Mouse (Mus musculus) neutrophil, adult 5-6 weeks (primary cell): ENCODE measurements around the gene Ccdc155. TPM values are rescaled to one million over a fixed set of nuclear protein-coding genes. Genes with fewer than 3 reads are reported as not detected.
A peak's percentile ranks its signal among the peaks of the same experiment; 100 is the strongest.
"Not testable (repeated sequence)": the region's sequence is repeated elsewhere in the genome, so short reads cannot be mapped to it uniquely, and the experiment has no call there.

Experiments used
- ATAC-seq: fragments of 151-379, 151-347 bp; 2 replicates; pipeline ENCODE4 v1.8.0; 2017; ENCODE audit warnings: mild to moderate bottlenecking, moderate TSS enrichment; ENCODE audit not compliant: insufficient number of reproducible peaks, poor library complexity, low FRiP score, severe bottlenecking; ENCODE audit errors: extremely low read depth
- total RNA-seq: library from RNA; stranded (forward); fragments of 200-1000 nt; gene quantifications from 2 replicates; pipeline ENCODE4 v1.2.3, GENCODE M21; 2017

Gene Ccdc155
- total RNA-seq, 1 experiment from 2014 or later = 0.35 TPM

DNA sequence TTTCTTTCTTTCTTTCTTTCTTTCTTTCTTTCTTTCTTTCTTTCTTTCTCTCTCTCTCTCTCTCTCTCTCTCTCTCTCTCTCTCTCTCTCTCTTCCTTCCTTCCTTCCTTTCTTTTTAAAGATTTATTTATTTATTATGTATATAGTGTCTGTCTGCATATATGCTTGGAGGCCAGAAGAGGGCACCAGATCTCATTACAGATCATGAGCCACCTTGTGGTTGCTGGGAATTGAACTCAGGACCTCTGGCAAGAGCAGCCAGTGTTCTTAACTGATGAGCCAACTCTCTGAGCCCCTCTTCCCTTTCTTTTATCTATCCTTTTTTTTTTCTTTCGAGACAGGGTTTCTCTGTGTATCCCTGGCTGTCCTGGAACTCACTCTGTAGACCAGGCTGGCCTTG, 30.9 kb downstream of the Ccdc155 start:
- not testable (repeated sequence) for ATAC-seq

DNA sequence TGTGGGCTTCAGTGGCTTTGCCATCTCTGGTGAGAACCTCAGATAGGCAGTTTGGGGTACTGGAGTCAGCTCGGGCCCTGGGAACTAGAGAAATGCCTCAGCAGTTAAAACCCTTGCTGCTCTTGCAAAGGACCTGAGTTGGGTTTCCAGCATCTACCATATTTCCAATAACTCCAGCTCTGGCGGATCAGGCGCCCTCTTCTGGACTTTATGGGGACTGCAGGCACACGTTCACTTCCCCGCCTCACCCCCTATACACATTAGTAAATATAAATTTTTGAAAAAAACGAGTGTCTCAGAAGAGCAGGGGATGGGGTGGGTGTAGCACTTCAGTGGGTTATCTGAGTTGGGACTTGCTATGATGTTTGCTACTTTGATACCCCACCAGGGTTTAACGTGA, 31.7 kb downstream of the Ccdc155 start:
- no peak for ATAC-seq

DNA sequence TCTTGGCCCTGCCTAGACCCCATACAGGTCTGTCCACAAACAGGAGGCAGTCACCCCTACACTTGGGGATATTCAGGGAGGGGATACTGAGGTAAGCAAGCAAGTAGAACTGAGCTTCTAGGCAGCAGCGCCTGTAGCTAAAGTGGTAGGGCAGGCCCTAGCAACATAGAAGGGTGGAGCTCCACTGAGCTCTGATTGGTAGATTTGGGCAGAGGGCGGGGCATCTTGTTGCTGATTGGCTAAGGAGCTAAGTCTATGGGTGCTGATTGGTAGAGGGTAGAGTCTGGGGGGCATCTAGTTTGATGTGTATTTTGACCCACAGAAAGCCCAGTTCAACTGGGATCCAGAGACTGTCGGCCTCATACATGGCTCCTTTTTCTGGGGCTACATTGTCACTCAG, 35.2 kb downstream of the Ccdc155 start:
- ATAC-seq = no peak

- ATAC-seq = no peak
These were observed 36.0 kb downstream of the Ccdc155 start for GRCm38 (mm10) chr7:45168656-45169055.

- no peak for ATAC-seq
These were observed 36.8 kb downstream of the Ccdc155 start for GRCm38 (mm10) chr7:45167761-45168445.

GRCm38 (mm10) chr7:45166950-45167401, 37.7 kb downstream of the Ccdc155 start:
- no peak for ATAC-seq

GRCm38 (mm10) chr7:45165701-45166100, 39.0 kb downstream of the Ccdc155 start:
- no peak for ATAC-seq

GRCm38 (mm10) chr7:45164833-45165232, 39.9 kb downstream of the Ccdc155 start:
- no peak for ATAC-seq

DNA sequence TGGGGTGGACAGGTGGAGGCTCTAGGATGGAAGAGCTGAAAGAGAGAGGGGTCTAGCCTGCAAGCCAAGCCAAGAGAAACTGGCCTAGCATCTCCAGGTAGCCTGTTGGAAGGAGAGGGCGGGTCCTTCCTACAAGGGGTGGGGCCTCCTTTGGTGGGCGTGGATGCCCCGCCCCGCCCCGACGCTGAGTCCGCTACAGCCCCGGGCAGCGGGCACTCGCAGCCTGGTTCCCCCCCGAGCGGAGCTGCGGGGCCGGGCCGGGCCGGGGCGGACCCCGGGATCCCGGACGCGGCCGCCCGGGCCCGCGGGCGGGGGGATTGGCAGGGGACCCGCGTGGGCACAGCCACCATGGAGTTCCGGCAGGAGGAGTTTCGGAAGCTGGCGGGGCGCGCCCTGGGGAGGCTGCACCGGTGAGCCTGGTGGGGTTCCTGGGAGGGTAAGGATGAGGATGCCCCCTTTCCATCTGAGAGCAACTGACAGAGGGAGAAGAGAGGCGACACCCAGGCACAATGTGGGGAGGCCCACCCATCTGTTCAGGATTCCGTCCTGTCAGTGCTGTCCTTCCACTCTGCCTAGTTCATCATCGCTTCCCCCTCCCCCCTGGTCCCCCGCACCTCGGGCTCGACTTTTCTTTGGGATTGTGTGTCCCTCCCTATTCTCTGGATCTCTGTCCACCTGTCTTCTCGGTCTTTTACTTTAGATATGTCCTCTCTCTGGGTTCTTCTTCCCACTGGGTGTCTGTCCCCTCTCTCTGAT, 40.8 kb downstream of the Ccdc155 start, which contains the start of gene Slc17a7:
Gene Slc17a7 (plus strand): TSS at position 215 of the 756 bp plus-strand sequence.
- ATAC-seq = no peak

DNA sequence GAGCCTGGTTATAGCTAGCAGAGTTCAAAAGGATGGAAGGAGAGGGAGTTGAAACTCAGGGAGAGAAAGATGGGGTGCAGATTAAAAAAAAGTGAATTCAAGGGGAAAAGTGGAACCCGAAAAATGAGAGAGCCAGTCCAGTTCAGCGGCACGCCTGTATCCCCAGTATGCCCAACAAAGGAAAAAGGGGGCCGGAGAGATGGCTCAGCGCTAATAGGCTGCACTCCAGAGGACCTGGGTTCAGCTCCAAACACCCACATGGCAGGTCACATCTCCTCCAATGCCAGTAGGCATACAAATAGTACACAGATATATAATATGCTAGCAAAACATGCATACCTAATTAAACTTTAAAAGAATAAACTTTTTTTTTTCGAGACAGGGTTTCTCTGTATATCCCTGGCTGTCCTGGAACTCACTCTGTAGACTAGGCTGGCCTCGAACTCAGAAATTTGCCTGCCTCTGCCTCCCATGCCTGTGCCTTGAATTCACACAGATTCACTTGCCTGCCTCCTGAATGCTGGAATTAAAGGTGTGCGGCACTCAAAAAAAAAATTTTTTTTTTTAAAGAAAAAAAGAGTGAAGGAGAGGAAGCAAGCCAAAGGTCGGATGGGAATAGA, 41.6 kb downstream of the Ccdc155 start:
- no peak for ATAC-seq

- ATAC-seq = no peak
These were observed 42.1 kb downstream of the Ccdc155 start for GRCm38 (mm10) chr7:45162551-45162950.

GRCm38 (mm10) chr7:45161612-45162473, 42.8 kb downstream of the Ccdc155 start:
- ATAC-seq = peak; percentile 63

GRCm38 (mm10) chr7:45160866-45161265, 43.8 kb downstream of the Ccdc155 start:
- ATAC-seq = no peak

DNA sequence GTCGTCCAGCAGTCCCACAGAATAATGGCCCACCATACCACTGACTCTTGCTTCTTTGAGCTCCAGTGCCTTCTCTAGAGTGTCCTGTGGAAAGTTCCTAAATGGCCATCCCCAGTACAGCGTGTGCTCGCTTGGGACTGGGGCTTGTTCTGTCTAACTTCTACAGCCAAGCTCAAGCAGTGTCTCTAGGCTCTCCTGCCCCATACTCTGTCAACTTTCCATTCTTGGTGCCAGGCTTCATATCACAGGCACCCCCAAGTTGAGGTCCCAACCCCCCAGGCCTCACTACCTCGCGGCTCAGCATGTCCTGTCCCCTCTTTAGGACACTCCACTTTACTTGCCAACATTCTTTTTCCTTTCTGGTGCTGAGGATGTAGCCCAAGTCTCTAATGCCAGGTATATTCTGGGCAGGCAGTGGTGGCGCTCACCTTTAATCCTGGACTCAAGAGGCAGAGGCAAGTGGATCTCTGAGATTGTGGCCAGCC, 44.3 kb downstream of the Ccdc155 start:
- ATAC-seq = no peak

DNA sequence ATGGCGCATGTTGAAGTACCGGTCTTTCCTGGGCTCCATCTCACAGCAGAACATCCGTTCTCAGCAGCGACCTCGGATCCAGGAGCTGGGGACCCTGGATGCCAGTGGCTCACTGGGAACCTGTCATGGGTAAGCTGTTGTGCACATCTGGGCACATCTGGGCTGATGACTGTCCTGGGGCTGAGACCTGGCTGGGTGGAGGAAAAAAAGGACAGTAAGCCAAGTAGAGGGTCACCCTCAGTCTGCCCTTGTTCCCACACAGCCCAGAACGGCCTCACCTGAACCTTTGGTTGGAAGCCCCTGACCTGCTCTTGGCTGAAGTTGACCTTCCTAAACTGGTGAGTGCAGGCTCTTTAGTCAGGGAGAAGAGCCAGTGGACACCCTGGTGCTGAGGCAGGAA, 45.7 kb downstream of the Ccdc155 start:
- ATAC-seq = no peak

GRCm38 (mm10) chr7:45157459-45157858, 47.2 kb downstream of the Ccdc155 start:
- no peak for ATAC-seq

DNA sequence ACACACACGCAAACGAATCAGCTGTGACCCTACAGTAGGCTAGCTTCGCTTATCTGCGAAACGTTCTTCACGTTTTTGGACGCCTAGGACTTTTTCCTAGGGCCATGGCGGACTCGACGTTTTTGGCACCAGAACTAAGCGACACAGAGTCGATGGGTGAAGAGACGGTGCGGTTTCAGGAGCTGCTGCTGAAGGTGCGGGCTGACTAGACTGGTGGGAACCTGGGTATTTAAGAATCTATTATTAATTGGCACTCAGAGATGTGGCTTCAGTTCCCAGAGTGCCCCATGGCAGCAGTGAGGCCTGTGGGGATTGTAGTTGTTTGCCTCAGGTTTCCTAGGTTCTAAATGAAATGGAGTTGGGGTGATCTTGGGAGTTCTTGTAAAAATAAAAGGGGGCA, 48.5 kb downstream of the Ccdc155 start:
- no peak for ATAC-seq

DNA sequence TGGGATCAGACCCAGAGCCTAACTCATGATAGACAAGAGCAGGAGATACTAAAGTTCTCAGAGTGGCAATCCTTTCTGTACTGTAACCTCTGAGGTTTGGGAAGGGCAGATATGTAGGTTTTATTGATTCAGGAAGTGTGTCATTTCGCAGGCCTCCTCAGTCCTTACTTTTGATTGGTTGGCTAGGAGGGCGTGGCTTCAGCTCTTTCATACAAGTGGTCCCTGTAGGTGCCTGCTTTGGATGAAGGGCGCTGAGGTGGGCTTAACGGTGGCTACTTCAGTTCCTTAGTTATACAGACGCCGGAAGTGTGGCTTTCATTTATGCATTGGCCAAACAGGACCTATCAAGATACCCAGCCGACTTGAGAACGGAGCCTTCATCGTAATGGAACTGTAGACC, 49.1 kb downstream of the Ccdc155 start:
- ATAC-seq = no peak

- ATAC-seq = 0 out of 2 replicates have a peak, but pooled peaks have one; percentile 27
These were observed 49.6 kb downstream of the Ccdc155 start for GRCm38 (mm10) chr7:45154993-45155514.
